Mouse (Mus musculus): ENCODE measurements around the gene Mpst. TPM values are rescaled to one million over a fixed set of nuclear protein-coding genes. Genes with fewer than 3 reads are reported as not detected.

Mpst gene
- total RNA-seq, 2 experiments from 2014 or later, result 47.9 to 49.0 TPM

DNA sequence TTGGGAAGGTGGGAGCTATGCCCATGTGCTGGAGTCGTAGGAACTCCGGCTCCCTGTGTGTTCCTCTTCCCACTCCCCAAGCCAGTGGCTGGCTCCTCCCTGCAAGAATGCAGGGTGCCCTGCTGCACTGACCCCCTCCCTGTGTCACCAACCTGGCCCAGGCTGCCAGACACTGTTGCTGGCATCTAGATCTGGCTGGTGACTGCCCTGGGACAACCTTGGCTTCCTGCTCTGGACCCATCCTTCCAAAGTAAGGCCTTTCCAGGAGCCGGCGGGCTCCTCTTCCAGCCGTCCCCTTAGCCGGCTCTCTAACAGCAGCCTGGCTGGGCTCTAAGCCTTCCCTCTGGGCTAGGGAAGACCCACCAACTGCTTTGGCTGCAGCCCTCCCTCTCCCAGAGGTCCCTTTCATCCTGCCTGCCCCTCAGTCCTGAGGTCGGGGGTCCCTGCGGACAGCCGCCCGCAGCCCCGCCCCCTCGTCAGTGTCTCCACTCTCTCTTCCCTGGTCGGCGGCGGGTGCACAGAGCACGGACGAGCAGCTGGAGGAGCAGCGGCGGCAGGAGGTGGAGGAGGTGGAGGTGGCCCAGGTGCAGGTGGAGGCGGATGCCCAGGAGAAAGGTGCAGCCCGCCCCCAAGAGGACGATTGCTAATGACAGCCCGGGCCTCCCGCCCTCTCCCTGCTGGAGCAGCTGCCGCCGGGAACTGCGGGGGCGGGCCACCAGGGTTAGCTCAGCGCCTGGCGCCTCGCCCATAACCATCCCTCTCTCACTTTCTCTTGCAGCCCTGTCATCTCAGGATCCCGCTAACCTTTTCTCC lies 30.4 kb downstream of the Mpst start:
- peak; percentile 88 to 91 for DNase-seq

DNA sequence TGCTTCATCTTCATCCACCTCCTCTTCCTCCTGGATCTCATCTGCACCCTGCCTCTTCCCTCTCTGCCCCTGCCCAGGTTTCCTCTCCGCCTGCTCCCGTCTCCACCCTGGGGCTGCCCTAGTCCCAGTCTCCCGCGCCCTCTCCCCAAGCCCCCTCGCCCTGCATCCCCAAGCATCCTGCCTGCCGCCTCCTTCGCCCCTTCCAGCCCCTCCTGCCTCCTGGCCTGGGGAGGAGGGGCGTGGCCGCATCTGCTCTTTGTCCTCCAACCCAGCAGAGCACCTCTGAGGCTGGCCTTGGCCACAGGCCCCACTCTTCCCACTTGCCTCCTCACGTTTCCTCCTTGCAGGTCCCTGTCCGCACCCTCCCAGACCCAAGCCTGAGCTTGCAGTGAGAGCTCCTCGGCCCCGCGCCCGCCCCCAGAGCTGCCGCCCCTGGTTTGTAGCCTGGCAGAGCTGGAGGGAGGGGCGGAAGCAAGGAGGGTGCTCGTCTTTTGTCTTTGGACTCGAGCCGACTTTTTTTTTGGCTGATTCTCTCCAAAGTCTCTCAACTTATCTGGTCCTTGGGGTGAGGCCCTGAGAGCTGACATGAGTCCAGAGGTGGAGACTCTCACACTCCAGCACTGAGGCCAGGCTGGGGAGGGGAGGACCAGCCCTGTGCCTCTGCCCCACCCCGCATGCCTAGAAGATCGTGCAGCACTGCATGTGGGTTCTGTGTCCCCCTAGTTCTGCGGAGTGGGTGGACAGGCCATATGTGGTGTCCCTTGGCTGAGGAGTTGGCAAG lies 31.2 kb downstream of the Mpst start:
- DNase-seq, result peak; percentile 75 to 84

DNA sequence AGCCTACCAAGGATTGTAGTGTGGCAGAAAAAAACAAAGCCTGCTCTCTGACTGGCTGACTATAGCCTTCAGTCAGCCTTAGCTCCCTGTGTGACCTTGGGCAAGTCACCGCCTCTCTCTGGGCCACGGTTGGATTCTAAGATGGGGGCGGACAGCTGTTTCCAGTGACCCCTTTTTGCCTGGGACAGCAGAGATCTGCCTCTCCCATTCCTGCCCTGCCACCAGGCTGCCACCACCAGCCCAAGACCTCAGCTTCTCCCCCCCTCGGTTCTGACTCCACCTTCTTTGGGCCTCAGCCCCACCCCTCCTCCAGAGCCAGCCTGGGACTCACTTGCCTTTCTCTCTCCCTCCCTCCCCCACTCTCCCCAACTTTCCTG lies 31.8 kb downstream of the Mpst start:
- no peak for DNase-seq

DNA sequence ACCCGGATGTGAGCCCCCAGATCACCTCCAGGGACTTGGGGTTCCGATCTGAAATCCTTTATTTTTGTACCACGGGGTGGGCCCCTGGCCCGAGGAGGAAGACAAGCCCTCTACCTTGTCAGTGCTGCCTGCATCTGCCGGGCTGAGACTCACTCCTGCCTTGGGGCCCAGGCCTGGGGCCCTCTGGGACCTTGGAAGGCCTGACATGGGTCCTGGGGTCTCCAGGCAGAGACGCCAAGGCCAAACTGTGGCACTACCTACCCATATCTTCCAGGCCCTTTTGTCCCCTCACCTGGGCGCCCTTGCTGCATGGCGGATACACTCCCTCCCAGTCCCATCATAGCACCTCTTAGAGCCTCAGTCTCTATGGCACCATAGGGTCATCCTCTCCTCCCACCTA lies 32.3 kb downstream of the Mpst start:
- no peak for DNase-seq

DNA sequence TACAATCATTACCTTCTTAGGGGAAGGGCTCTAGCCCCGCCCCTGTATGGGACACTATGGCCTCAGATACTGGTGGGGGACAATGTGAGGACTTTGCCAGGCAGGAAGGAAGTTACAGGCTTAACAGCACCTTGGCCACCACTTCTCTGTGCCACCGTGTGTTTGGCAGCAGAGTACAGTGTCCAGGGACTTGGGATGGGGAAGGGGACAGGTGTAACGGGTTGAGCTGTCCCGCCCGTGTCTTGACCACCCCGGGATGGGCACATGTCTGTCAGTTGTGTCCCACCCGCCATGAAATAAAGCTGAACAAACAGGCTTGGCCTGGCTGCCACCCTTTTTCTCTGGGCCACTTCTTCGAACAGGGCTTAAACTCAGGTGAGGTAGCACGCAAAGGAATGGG lies 32.8 kb downstream of the Mpst start:
- no peak for DNase-seq

DNA sequence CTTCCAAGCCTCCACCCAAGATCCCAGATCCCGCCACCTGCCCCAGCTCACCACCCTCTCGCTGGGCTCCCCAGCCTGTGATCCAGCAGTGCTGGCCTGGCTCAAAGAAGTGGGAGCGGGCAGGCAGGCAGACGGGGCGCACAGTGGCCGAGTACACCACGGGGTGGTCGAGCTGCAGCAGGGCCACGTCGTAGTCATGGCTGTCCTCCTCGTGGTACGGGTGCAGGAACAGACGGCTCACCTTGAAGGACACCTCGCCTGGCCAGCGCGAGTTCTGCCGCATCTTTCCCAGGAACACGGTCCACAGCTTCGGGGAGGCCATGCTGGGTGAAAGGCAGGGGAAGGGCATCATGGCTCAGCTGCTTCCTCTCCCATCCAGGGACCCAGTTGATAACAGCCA lies 36.0 kb downstream of the Mpst start:
- DNase-seq, result no peak

DNA sequence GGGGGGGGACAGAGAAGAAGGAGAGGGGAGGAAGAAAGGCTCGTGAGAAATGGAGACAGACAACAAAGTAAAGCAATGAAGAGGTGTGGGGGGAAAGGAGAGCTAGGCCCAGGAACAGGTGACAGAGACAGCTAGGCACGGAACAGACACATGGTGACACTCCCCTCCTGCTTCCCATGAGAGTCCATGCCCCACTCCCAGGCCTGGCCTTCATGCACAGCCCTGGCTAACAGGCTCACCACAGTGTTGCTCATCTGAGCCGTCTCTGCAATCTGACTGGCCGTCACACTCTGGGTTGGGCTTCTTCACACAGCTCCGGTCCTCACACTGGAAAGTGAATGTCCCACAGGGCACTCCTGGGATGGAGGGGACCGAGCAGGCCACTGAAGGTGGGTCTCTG lies 37.6 kb downstream of the Mpst start:
- no peak for DNase-seq

DNA sequence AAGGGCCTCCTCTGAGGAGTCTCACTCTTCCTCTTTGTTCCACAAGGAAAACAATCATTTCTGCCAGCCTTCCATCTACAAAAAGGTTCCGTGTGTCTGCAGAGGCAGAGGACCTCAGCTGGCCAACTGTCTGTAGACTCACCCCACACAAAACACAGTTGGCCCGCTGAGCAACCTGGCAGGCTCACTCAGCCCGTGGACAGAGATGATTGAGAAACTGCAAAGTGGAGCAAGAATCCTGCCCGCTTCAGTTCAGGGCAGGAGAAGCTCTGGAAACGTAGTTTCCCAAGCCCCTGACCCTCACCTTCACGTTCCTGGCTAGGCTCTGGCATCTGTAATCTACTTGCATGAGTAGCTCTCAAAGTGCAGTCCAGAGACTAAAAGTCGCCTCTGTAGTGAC lies 40.9 kb downstream of the Mpst start:
- peak; percentile 42 to 52 for DNase-seq

DNA sequence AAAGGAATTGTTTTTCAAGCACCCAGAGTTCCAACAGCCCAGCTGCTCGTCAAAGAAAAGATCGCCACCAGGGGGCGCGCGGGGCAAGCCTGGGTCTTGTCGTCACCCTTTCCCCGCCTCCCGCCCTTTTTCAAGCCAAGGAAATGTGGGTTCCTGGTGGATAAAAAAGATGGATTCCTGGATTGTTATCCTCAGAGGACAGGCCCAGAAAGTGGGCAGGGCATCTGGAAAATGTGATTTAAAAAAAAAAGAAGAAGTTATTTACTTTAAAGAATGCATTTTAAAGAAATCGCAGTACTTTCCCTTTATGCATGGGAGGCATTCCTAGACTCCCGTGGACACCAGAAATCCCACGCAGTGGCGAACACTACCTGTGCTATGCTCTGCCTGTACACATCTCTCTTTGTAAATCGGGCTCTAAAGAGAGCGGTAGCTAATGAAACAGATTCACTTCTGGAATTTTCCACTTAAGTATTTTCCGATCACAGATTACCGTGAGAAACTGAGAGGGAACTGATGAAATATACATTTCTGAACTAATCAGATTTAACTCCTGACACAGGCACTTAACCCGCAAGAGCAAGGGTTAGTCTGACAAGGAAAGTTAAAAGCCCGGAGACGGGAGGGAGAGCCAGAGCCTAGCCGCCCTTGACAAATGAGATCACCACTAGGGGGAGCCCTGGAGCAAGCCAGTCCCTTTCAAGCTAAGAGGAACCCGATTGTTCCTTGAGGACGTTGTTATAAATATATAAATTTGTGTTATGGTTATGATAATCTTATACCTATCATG lies 41.7 kb downstream of the Mpst start:
- peak; percentile 93 to 99 for DNase-seq

DNA sequence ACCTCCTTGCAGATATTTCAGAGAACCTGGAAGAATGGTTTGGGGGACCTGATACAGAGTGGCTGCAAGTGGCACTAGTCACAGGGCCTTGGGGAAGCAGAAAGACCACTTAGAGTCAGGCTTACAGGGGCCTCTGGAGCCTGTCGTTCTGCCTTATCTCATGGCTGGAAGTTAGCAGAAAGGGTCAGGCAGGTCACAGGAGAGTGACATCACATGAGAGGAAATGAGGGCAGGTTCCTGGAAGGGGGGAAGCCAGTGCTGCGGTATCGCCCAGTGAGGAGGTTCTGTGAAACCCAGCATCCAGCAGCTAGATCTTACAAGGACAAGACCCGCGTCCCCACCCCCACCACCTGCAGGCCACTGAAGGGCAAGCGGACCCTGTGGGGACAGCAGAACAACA lies 42.9 kb downstream of the Mpst start:
- peak; percentile 39 to 53 for DNase-seq

DNA sequence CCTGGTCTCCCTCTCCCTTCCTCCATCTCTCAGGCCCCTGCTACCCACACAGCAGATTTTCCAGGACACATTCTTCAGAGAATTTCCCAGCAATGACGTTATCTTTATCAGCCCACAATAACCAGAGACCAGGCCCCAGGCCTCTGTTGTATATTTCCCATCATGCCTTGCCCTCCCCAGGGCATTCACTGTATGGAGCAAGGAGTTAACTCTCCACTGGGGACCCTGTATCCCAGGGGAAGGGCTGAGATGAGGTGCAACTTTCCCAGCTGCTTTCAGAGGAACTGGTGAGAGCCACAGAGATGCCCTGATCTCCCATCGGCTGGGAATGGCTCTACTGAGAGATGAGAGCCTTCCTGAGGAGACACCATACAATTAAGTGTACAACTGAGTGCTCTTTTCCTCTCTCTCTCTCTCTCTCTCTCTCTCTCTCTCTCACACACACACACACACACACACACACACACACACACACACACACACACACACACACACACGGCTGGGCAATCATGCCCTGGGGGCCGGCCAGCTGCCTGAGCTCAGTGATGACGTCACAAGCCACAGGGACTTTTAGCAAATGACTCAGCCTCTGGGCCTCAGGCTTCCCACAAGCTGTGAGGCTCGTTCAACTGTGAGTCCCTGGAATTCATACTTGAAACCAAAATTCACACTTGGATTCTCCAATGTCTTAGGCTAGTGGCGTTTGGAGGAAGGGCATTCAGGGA lies 43.6 kb downstream of the Mpst start:
- DNase-seq, result peak; percentile 68 to 75

DNA sequence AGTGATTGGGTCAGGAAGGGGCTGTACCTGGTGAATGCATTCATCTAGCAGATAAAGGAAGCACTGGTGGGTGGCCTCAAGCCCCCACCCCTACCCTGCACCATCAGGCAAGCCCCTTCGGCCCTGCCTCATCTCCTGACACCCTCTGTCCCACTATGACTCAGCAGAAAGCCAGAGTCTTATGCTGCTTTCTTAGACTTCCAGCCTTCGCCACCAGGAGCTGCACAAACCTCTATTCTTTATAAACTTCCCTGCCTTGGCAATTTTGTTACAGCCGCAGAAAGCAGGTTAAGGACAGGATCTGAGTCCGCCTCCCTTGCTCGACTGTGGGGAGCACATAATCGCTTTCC lies 44.2 kb downstream of the Mpst start:
- DNase-seq, result no peak

DNA sequence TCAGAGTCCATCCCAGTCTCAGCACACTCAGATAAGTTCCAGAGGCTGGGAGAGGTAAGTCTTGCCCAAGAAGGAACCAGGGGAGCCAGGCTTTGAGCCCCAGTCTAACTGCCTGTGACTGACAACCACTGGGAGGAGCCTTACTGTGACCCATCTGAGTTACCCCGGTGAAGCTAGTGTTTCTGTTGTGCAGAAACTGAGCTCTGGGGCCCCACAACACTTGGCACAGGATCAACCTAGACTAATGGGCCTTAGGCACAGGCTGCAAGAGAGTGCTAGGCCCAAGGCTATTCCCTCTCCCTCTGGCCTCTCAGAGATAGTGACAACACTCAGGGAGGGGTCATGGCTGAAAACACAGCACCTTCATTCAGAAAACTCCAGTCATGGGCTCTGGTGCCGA lies 45.0 kb downstream of the Mpst start:
- no peak for DNase-seq

DNA sequence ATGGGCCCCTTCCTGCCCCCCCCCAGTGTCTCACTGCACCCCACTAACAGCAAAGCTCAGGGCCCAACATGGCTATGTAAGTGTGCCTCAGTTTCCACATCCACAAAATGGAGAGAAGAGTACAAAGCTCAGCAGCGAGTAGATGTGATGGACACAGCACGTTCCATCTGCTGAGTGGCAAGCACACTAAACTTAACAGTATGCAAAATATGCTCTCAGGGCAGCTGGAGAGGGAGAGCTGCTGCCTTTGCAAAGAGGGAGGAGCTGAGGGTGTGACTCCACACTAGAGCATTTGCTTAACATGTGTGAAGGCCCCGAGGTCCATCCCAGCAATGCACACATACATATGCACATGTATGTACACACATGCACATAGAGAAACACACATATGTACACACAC lies 46.7 kb downstream of the Mpst start:
- DNase-seq, result no peak

DNA sequence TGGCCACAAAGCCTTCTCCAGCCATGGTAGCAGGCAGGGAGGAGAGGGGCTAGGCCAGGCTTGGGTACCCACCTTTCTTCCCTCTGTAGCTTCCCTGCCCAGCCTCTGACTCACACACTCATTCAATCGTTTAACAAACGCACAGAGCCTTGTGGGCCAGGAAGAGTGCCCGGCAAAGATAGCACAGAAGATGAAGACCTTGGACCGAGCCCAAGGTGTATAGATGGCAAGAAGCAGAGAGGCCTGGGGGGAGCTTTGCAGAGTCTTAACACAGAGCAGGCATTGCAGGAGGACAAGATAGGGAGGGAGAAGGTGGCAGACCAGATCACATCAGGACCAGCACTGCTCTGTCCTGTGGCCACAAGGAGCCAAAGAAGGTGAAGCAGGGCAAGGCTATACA lies 49.0 kb downstream of the Mpst start:
- DNase-seq, result no peak

DNA sequence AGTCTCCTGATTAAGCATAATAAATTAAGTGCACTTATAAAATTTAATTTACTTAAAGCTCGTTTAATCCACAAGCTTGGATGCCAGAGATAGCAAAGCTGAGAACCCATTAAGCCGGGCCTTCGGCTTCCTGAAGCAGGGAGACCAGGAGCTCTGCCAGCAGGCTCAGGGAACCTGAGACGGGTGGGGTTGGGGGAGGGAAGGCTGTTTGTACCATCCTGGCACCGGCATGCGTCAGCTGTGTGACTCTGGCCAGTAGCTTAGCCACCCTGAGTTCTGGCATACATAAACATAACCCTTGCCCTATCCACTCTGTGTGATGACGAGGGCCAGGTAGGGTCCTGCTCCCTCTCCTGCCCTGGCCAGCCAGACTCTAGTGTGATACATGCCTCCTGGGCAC lies 49.8 kb downstream of the Mpst start:
- no peak for DNase-seq

DNA sequence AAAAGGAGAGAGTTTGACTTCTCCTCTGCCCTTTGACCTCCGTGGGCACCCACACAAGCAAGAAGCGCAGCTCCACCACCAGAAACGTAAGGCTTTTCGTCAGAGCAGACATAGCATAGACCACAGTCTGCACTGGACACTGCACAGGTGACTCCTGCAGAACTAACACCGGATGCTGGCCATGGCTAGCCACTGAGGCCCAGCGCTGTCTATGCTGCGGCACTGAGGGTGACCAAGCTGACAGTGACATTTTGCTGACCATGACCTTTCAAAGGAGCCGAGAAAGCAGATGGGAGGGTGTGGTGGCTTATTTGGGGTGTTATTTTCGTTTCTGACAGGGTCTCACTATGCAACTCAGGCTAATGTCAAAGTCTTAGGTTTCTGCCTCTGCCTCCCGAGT lies 51.0 kb downstream of the Mpst start:
- DNase-seq, result no peak

DNA sequence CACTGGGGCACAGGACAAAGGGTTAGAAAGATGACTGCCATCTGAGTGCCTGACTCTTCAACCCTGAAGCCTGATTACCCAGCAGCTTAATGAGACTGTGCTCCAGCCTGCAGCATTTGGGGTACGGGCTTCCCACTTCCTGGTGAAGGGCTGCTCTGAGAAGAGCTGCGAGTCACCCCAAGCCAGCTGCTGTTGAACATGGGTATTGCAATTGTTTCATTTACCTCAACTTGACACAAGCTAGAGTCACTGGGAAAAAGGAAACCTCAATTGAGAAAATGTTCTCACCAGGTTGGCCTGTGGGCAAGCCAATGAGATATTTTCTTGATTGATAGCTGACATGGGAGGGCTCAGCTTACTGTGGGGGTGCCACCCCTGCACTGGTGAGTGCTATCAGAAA lies 56.8 kb downstream of the Mpst start:
- DNase-seq, result no peak

Data from heart, adult 18-20 months (tissue).